Mouse (Mus musculus): ENCODE data around the gene Gm8994.

DNA sequence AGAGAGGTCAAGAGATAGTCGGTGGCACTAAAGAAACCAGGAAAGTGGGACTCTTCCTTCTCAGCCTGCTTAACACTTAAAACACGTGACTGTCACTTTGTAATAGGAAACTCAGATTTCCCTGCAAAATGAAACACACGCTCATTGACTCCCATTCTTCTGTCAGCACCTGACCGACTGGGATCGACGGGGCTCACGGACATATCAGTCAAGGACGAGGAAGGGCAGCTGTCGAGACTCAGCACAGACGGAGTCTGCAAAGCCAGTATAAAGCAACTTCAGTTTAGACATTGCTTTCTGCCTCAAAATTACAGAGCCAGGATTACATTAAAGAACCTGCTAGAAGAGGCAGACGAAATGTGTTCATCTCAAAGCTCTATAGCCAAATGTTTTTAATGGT lies 41.2 kb upstream of the Gm8994 start:
- TF ChIP-seq CTCF (IDR thresholded peaks at IDR 0.05; ENCODE audit: low read depth) (no peak), EP300 (IDR thresholded peaks at IDR 0.05; ENCODE audit: low read depth) (no peak)
